Mouse (Mus musculus): Measurements from ENCODE around the gene Gm11239.
"Not testable (repeated sequence)": the region's sequence is repeated elsewhere in the genome, so short reads cannot be mapped to it uniquely, and the experiment has no call there.

Gene Gm11239

GRCm38 (mm10) chr4:73668054-73668453 lies at the start of gene Gm11239:
Gene Gm11239 (plus strand): TSS chr4:73668354.
- not testable (repeated sequence) for DNase-seq (ENCODE audit: low read depth, low spot score)

GRCm38 (mm10) chr4:73622684-73623083 lies 45.5 kb upstream of the Gm11239 start, which contains the start of gene Gm11237:
Gene Gm11237 (plus strand): TSS chr4:73622984.
- not testable (repeated sequence) for DNase-seq (ENCODE audit: low read depth, low spot score)

- not testable (repeated sequence) for DNase-seq (ENCODE audit: low read depth, low spot score)
Observed at GRCm38 (mm10) chr4:73637821-73638220, 30.3 kb upstream of the Gm11239 start, which contains the start of gene Gm11236. Gene Gm11236 (plus strand): TSS chr4:73638121.

GRCm38 (mm10) chr4:73661864-73662263 lies 6.3 kb upstream of the Gm11239 start:
- DNase-seq (ENCODE audit: low read depth, low spot score), result not testable (repeated sequence)

- not testable (repeated sequence) for DNase-seq (ENCODE audit: low read depth, low spot score)
Observed at GRCm38 (mm10) chr4:73683216-73683615, 15.1 kb downstream of the Gm11239 start, which contains the start of gene Gm428. Gene Gm428 (plus strand): TSS chr4:73683516.

GRCm38 (mm10) chr4:73718761-73719160 lies 50.6 kb downstream of the Gm11239 start:
- DNase-seq (ENCODE audit: low read depth, low spot score), result no peak

- no peak for DNase-seq (ENCODE audit: low read depth, low spot score)
Observed at GRCm38 (mm10) chr4:73719819-73720218, 51.7 kb downstream of the Gm11239 start.

Measured in R1 (cell line).